Mouse (Mus musculus) limb, embryonic 12.5 days (tissue): ENCODE results near the gene Cd200r3. TPM values are rescaled to one million over a fixed set of nuclear protein-coding genes. Genes with fewer than 3 reads are reported as not detected.

ENCODE experiments used
- ATAC-seq: fragments of 200-750 bp; cut with Nextera tagmentation; 2 replicates; pipeline ENCODE4 v1.8.0; 2017; ENCODE audit warnings: low read depth, moderate TSS enrichment; ENCODE audit not compliant: insufficient number of reproducible peaks, insufficient read depth, low FRiP score, low TSS enrichment
- H3K27ac ChIP-seq: fragments of 300-500 bp; sonication (generic); 2 replicates; pipeline ENCODE4 v1.5.1; 2016; ENCODE audit warnings: mild to moderate bottlenecking, moderate library complexity
- H3K27me3 ChIP-seq: fragments of 300-500 bp; sonication (generic); 2 replicates; pipeline ENCODE4 v1.6.1; 2016; ENCODE audit warnings: mild to moderate bottlenecking, moderate library complexity
- H3K36me3 ChIP-seq: fragments of 300-500 bp; sonication (generic); 2 replicates; pipeline ENCODE4 v1.6.1; 2016; ENCODE audit warnings: mild to moderate bottlenecking, moderate library complexity
- H3K4me1 ChIP-seq: fragments of 300-500 bp; sonication (generic); replicated peaks from 2 replicates; pipeline ENCODE4 v1.6.1; 2016
- H3K4me2 ChIP-seq: fragments of 300-500 bp; sonication (generic); 2 replicates; pipeline ENCODE4 v1.6.1; 2016; ENCODE audit warnings: mild to moderate bottlenecking, moderate library complexity
- H3K4me3 ChIP-seq: fragments of 300-500 bp; sonication (generic); replicated peaks from 2 replicates; pipeline ENCODE4 v1.5.1; 2016; ENCODE audit warnings: mild to moderate bottlenecking
- H3K9ac ChIP-seq: fragments of 300-500 bp; sonication (generic); replicated peaks from 2 replicates; pipeline ENCODE4 v1.6.1; 2016; ENCODE audit warnings: mild to moderate bottlenecking, moderate library complexity
- H3K9me3 ChIP-seq: fragments of 300-500 bp; sonication (generic); 2 replicates; pipeline ENCODE4 v1.6.1; 2016; ENCODE audit warnings: mild to moderate bottlenecking, moderate library complexity
- WGBS: fragments of 180-500 bp; shearing (Covaris S2); methylation state at CpG from one replicate; pipeline ENCODE4 v1.1.7; 2016; 5-methylcytosine and 5-hydroxymethylcytosine counted together
- polyA plus RNA-seq: library from polyadenylated mRNA; unstranded; fragments of >200 nt; fragmentation: Nextera tagmentation; extraction: Ambion mirVana; gene quantifications from 2 replicates; pipeline ENCODE4 v1.2.1, GENCODE M21; 2016

Gene Cd200r3
- polyA plus RNA-seq, 1 experiment from 2014 or later = not detected

DNA sequence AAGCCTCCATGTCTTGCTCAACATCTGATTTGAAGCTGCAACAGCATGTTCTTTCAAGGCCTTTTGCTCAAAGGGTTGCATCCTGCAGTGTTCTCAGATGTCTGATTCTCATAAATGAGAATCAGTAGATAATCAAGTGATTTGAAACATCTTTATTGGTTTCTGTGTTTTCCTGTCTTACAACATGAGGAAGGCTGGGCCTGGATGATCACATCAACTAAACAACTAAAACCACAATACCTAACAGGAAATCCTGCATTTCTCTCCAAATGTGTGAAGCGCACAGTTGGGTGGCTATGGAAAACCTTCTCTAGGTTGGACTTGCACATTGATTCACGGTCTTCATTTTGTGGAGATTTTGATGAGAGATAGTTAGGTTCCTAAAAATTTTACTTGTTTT, 75.4 kb downstream of the Cd200r3 start:
- H3K36me3 ChIP-seq = no peaks in the 10 kb centered on the region
- whole genome bisulfite sequencing = 91% methylated on average over 2 of the region's 2 CpGs
- H3K9ac ChIP-seq = no peak overlapping the region
- H3K27me3 ChIP-seq = no peaks in the 10 kb centered on the region
- no peak for ATAC-seq
- H3K27ac ChIP-seq = no peak overlapping the region
- H3K4me2 ChIP-seq = no peak overlapping the region
- H3K9me3 ChIP-seq = no peaks in the 10 kb centered on the region
- H3K4me3 ChIP-seq = no peak overlapping the region
- no peaks in the 10 kb centered on the region for H3K4me1 ChIP-seq

DNA sequence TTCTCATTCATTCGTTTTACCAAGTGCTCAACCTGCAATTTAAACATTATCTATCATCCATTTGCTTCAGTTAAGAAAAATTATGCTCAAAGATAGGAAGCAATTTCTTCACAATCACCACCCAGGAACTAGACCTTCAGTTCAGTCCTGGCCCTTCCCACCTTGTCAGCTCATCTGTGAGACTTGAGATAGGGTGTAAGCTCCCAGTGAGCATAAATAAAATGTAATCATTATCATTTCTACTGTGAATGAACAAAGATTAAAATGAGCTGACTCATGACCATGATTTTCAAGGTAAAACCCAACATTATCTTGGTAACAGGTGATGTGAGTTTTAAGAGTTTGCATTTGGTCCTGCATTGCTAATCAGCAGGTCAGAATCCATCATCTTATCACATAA, 76.6 kb downstream of the Cd200r3 start:
- no peak overlapping the region for H3K4me2 ChIP-seq
- no peaks in the 10 kb centered on the region for H3K9me3 ChIP-seq
- no peaks in the 10 kb centered on the region for H3K36me3 ChIP-seq
- H3K27ac ChIP-seq = no peak overlapping the region
- 76% methylated on average over 1 of the region's 1 CpGs for WGBS
- no peaks in the 10 kb centered on the region for H3K27me3 ChIP-seq
- ATAC-seq = no peak
- H3K4me3 ChIP-seq = no peak overlapping the region
- no peak overlapping the region for H3K9ac ChIP-seq
- no peaks in the 10 kb centered on the region for H3K4me1 ChIP-seq

DNA sequence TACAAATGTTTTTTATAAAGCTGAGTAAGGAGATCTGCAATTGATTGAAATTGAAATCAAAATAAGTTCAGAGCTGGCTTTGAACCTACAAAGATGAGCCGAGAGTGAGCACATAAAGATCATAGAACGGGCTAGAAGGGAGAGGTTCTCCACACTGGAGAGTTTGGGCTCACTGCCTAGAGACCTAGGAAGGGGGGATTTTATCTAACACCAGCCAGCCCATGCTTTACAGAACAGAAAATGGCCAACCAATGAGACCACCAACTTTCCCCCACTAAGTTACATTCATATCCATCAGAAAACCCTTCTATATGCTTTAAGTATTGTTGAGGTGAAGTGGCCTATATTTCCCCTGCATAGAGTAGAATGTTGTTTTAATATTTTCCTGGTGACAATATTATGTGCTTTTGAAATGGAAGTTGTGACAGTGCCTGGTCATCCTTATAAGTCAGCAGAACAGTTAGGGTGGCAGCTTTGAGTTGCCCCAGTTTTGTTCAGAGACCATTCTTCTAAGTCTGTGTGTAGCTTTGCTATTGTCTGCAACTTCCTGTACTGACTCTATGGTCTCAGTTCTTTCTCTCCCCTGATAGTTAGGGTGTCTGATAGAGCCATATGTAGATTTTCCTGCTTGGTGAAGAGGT, 77.3 kb downstream of the Cd200r3 start:
- H3K27ac ChIP-seq = no peak overlapping the region
- no peak overlapping the region for H3K4me2 ChIP-seq
- H3K4me1 ChIP-seq = no peaks in the 10 kb centered on the region
- H3K9me3 ChIP-seq = no peaks in the 10 kb centered on the region
- no peaks in the 10 kb centered on the region for H3K36me3 ChIP-seq
- H3K27me3 ChIP-seq = no peaks in the 10 kb centered on the region
- 91% methylated on average over 2 of the region's 2 CpGs for WGBS
- H3K4me3 ChIP-seq = no peak overlapping the region
- no peak overlapping the region for H3K9ac ChIP-seq
- ATAC-seq = no peak

DNA sequence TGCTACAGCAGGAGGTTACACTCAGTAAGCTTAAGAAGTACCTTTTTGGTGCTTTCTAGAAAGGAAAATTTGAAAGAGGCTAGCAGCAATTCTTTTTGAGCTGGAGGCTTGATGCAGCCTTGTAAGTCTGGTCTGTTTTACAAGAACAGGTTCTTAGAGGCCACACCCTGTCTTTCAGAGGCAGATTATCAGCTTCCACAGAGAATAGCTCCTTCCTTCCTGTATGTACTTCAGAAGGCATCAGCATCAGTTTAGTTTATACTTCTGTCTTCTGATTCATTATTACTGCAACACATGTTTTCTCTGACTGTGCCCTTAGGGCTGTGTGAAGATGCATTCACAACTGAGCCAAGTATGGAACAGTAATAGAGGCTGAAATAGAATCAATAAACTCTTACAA, 78.0 kb downstream of the Cd200r3 start:
- H3K27ac ChIP-seq = no peak overlapping the region
- no peaks in the 10 kb centered on the region for H3K4me1 ChIP-seq
- no peak overlapping the region for H3K9ac ChIP-seq
- H3K27me3 ChIP-seq = no peaks in the 10 kb centered on the region
- no peaks in the 10 kb centered on the region for H3K9me3 ChIP-seq
- H3K4me2 ChIP-seq = no peak overlapping the region
- H3K36me3 ChIP-seq = no peaks in the 10 kb centered on the region
- H3K4me3 ChIP-seq = no peak overlapping the region
- no peak for ATAC-seq

DNA sequence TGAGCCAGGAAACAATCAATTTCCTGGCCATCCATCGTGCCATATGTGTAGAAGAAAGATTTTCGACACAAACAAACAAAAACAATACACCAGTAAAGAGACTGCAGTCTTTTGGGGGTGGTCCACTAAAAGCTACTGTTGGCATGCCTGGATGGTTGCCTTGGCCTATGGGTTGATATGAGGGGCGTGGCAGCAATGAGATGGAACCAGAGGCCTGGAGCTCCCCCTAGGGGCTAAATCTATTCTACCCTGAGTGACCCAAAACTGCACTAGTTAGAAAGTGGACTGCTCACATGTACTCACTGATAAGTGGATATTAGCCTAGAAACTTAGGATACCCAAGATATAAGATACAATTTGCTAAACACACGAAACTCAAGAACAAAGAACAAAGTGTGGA, 80.4 kb downstream of the Cd200r3 start:
- Histone ChIP-seq H3K4me2 (no peak overlapping the region), H3K27me3 (no peaks in the 10 kb centered on the region), H3K4me1 (no peaks in the 10 kb centered on the region), H3K27ac (no peak overlapping the region), H3K9me3 (no peaks in the 10 kb centered on the region), H3K4me3 (no peak overlapping the region), H3K36me3 (no peaks in the 10 kb centered on the region), H3K9ac (no peak overlapping the region)
- no peak for ATAC-seq
- 70% methylated on average over 4 of the region's 4 CpGs for WGBS

DNA sequence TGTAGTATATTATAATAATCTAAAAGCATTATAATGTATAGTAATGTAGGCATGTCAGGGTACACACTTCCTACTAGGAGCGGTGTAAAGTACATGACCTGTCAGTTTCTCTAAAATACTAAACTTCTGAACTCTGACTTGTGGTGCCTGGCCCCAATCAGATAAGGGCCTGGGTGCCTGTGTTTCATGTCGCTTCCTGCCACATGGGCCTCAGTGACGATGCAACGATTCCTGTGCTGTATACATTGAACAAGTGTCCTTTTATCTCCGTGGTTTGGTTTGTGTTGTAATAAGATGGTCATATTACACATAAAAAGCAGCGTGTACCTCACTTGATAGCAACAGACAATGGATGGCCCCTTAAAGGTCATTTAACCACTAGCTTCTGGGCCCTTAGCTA, 81.8 kb downstream of the Cd200r3 start:
- Histone ChIP-seq H3K4me2 (no peak overlapping the region), H3K27me3 (no peaks in the 10 kb centered on the region), H3K4me3 (no peak overlapping the region), H3K27ac (no peak overlapping the region), H3K9me3 (no peaks in the 10 kb centered on the region), H3K9ac (no peak overlapping the region), H3K4me1 (no peaks in the 10 kb centered on the region), H3K36me3 (no peaks in the 10 kb centered on the region)
- WGBS = 80% methylated on average over 6 of the region's 6 CpGs
- ATAC-seq = no peak

DNA sequence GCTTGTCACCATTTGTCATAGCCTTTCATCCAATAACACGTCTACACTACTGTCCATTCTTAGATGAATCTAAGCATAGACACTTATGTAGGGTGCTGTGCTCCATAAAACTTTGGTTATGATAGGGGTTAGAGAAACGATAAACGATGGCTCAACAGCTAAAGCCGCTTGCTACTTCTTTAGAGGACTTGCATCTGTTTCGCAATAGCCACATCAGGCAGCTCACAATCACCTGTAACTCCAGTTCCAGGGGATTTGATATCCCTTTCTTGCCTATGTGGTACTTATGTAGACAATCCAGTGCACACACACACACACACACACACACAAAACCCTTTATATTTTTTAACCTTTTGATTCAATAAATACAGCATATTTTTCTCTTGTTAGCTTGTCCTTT, 85.6 kb downstream of the Cd200r3 start:
- Histone ChIP-seq H3K4me3 (no peak overlapping the region), H3K27me3 (no peaks in the 10 kb centered on the region), H3K4me2 (no peak overlapping the region), H3K36me3 (no peaks in the 10 kb centered on the region), H3K9ac (no peak overlapping the region), H3K4me1 (no peaks in the 10 kb centered on the region), H3K9me3 (no peaks in the 10 kb centered on the region), H3K27ac (no peak overlapping the region)
- ATAC-seq = no peak
- WGBS = 91% methylated on average over 5 of the region's 5 CpGs

DNA sequence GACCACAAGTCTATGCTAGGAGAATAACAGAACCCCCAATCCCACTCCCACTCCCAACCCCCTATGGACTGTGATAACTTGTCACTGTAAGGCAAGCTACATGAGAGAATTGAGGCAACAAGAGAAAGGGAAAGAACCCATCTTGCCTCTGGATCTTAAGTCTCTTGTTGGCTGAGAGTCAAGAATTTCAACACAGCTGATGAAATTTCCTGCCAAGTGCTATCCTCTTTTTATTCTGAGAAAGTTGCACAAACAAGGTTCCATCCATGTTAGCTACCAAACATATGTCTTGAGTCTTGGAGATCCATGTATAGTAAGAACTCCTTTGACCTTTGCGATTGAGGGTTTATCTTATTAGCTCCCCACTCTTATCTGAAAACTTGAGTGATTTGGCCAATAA, 86.0 kb downstream of the Cd200r3 start:
- Histone ChIP-seq H3K4me3 (no peak overlapping the region), H3K27ac (no peak overlapping the region), H3K9me3 (no peaks in the 10 kb centered on the region), H3K4me1 (no peaks in the 10 kb centered on the region), H3K4me2 (no peak overlapping the region), H3K36me3 (no peaks in the 10 kb centered on the region), H3K9ac (no peak overlapping the region), H3K27me3 (no peaks in the 10 kb centered on the region)
- 98% methylated on average over 1 of the region's 1 CpGs for WGBS
- no peak for ATAC-seq

DNA sequence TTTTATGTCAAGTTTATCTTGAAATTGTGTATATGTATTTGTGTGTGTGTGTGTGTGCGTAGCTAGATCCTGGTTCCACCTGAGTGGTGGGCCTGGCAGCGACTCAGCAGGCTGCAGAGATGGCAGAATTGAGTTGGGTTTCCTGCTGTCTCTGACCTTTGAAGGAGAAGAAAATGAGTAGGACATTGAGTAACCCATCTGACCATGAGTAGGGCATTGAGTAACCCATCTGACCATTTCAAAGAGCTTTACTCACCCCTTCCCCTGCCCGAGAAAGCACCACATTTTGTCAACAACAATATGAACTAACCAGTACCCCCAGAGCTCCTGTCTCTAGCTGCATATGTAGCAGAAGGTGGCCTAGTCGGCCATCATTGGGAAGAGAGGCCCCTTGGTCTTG, 86.6 kb downstream of the Cd200r3 start:
- H3K4me3 ChIP-seq = no peak overlapping the region
- no peak for ATAC-seq
- H3K27ac ChIP-seq = no peak overlapping the region
- no peaks in the 10 kb centered on the region for H3K36me3 ChIP-seq
- no peaks in the 10 kb centered on the region for H3K4me1 ChIP-seq
- H3K9me3 ChIP-seq = no peaks in the 10 kb centered on the region
- H3K4me2 ChIP-seq = no peak overlapping the region
- no peak overlapping the region for H3K9ac ChIP-seq
- H3K27me3 ChIP-seq = no peaks in the 10 kb centered on the region
- 83% methylated on average over 4 of the region's 4 CpGs for WGBS

DNA sequence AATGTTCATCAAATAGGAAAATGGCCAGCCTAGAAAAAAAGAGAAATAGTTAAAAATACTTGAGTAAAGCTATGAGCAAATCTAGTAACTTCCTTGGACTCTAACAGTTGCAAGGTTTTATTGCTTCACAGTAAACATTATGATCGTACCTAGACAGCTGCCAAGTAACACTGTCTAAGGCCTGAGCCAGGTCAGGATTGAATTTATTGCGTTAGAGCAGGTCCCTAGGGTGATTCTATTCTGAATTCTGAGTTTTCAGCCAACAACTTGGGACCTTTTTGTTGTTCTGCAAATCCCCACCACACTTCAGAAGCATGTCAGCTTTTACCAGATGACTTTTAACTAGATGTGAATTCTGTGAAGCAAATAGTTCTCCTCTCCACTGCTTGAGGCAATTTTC, 87.3 kb downstream of the Cd200r3 start:
- H3K4me1 ChIP-seq = no peaks in the 10 kb centered on the region
- H3K9me3 ChIP-seq = no peaks in the 10 kb centered on the region
- 27% methylated on average over 2 of the region's 2 CpGs for WGBS
- no peaks in the 10 kb centered on the region for H3K36me3 ChIP-seq
- H3K4me3 ChIP-seq = no peak overlapping the region
- no peaks in the 10 kb centered on the region for H3K27me3 ChIP-seq
- no peak overlapping the region for H3K9ac ChIP-seq
- H3K4me2 ChIP-seq = no peak overlapping the region
- no peak overlapping the region for H3K27ac ChIP-seq
- no peak for ATAC-seq
